Mouse (Mus musculus) kidney, adult 2 months (tissue): ENCODE data around the gene Grm5. TPM values are rescaled to one million over a fixed set of nuclear protein-coding genes. Genes with fewer than 3 reads are reported as not detected.

Source experiments
- DNase-seq: peaks from one replicate; pipeline ENCODE4 v3.0.0; 2021
- H3K27ac ChIP-seq: fragments of 200-500 bp; 2 replicates; pipeline ENCODE4 v1.5.1; 2012; ENCODE audit warnings: low read depth, low read length, control low read depth, inconsistent platforms; ENCODE audit not compliant: insufficient read depth
- H3K27me3 ChIP-seq: fragments of 200-500 bp; replicated peaks from 2 replicates; pipeline ENCODE4 v1.6.1; 2012; ENCODE audit warnings: mild to moderate bottlenecking, moderate library complexity, low read length, inconsistent platforms; ENCODE audit not compliant: control insufficient read depth, insufficient read depth
- H3K36me3 ChIP-seq: fragments of 200-500 bp; 2 replicates; pipeline ENCODE4 v1.6.1; 2012; ENCODE audit warnings: mild to moderate bottlenecking, moderate library complexity, low read length, inconsistent platforms; ENCODE audit not compliant: control insufficient read depth, insufficient read depth
- H3K4me1 ChIP-seq: fragments of 200-500 bp; 2 replicates; pipeline ENCODE4 v1.6.1; 2011; ENCODE audit warnings: low read length; ENCODE audit not compliant: control insufficient read depth, insufficient read depth
- H3K4me3 ChIP-seq: fragments of 200-500 bp; 2 replicates; pipeline ENCODE4 v1.5.1; 2011; ENCODE audit warnings: mild to moderate bottlenecking, low read depth, low read length, control low read depth; ENCODE audit not compliant: insufficient read depth
- CTCF ChIP-seq: fragments of 200-500 bp; conservative IDR thresholded peaks from 2 replicates; pipeline ENCODE4 v1.5.1; 2011; ENCODE audit warnings: low read depth, mild to moderate bottlenecking, control low read depth, low read length, moderate library complexity, mixed read lengths; ENCODE audit not compliant: insufficient read depth, insufficient read length
- POLR2A ChIP-seq: fragments of 200-500 bp; IDR thresholded peaks from one replicate; pipeline ENCODE4 v1.6.1; 2011; ENCODE audit warnings: low read depth, low read length, control low read depth
- WGBS: fragments of 180-500 bp; shearing (Covaris S2); methylation state at CpG from one replicate; pipeline ENCODE4 v1.1.7; 2018; 5-methylcytosine and 5-hydroxymethylcytosine counted together
- polyA plus RNA-seq: library from polyadenylated mRNA; depleted of rRNA; stranded (reverse); fragments of >200 nt; gene quantifications from 2 replicates; pipeline ENCODE4 v1.2.3, GENCODE M21; 2012; rRNA removed

The Grm5 gene
- polyA plus RNA-seq, 1 experiment = not detected

DNA sequence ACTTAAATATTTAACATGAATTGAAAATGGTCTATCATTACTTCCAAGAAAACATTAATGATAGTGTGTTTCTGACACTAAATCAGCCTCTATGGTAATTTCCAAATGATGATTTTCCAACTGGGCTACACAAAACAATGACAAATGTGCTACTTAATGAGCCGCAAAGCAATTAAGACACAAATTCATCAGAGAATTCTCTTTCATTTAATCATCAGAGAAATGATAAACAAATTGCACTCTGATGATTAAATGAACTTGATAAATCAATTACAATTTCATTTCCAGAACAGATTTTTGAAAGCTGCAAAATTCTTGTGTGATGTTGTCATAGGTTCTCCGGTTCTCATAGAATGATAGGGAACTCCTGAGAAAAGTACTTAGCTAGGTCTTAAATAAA lies 577.6 kb downstream of the Grm5 start:
- 88% methylated on average over 2 of the region's 2 CpGs for WGBS
- DNase-seq = no peak
- no peak overlapping the region for H3K27ac ChIP-seq
- H3K27me3 ChIP-seq = no peaks in the 10 kb centered on the region
- no peaks in the 10 kb centered on the region for H3K4me1 ChIP-seq
- H3K4me3 ChIP-seq = no peak overlapping the region
- TF ChIP-seq POLR2A (no peak), CTCF (no peak)
- H3K36me3 ChIP-seq = no peaks in the 10 kb centered on the region

Other genes starting within 250 kb of the Grm5 start
- gene Tyr, start 90.7 kb upstream of the Grm5 start, polyA plus RNA-seq = not detected in 2 replicates